Mouse (Mus musculus): ENCODE measurements at regions not wholly inside any gene's neighbourhood (a gene's known extent, or its start where the extent isn't known, plus 50 kb on each side); places are given as distances from the start of the nearest gene placed in this dataset.

DNA sequence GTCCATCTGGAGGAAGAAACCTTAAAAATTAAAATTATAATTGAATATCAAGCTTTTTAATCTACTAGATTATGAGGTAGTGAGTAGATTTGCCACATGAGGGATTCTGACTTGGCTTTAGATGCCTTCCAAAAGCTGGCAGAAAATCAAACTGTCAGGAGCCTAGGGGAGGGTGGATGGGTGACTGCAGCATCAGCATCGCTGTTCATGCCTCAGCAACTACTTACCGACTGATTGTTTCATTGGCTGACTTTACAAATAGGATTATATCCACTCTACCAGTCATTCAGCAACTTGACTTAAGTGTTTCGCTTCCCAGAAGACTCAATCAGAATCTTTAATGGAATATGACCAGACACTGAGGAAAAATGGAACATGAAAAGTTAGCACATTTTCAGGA is 279.6 kb upstream of the Ell2 start:
- no peak for TF ChIP-seq GATA1 (IDR thresholded peaks at IDR 0.05; ENCODE audit: borderline replicate concordance, low read length)
- TF ChIP-seq FLI1 (IDR thresholded peaks at IDR 0.05; ENCODE audit: low read length) = no peak

All from megakaryocyte, embryonic 14.5 days (primary cell).